Mouse (Mus musculus): Measurements from ENCODE around the gene Sncg. TPM values are rescaled to one million over a fixed set of nuclear protein-coding genes. Genes with fewer than 3 reads are reported as not detected.

Sncg gene
- polyA plus RNA-seq, 1 experiment = not detected

- no peaks in the 10 kb centered on the region; the same call in 1 of the 2 replicates for H3K4me1 ChIP-seq (ENCODE audit: control insufficient read depth, insufficient read depth, low read length)
- H3K27ac ChIP-seq (ENCODE audit: control insufficient read depth, insufficient read depth, low read depth, low read length, poor library complexity) = no peak overlapping the region
- WGBS = 85% methylated on average over 5 of the region's 5 CpGs
- no peak overlapping the region for H3K4me3 ChIP-seq (replicated peaks; ENCODE audit: control insufficient read depth, low read depth, low read length)
- no peak for TF ChIP-seq CTCF (IDR thresholded peaks at IDR 0.05; ENCODE audit: control insufficient read depth, insufficient read depth, low read length)
- no peak for TF ChIP-seq POLR2A (IDR thresholded peaks at IDR 0.05; ENCODE audit: borderline replicate concordance, control insufficient read depth, low read depth, low read length)
Observed at GRCm38 (mm10) chr14:34344361-34344760, 30.2 kb downstream of the Sncg start.

- WGBS = 32% methylated on average over 4 of the region's 4 CpGs
- TF ChIP-seq CTCF (IDR thresholded peaks at IDR 0.05; ENCODE audit: control insufficient read depth, insufficient read depth, low read length) (no peak), POLR2A (IDR thresholded peaks at IDR 0.05; ENCODE audit: borderline replicate concordance, control insufficient read depth, low read depth, low read length) (no peak)
- H3K4me1 ChIP-seq (ENCODE audit: control insufficient read depth, insufficient read depth, low read length) = no peaks in the 10 kb centered on the region; the same call in 1 of the 2 replicates
- H3K4me3 ChIP-seq (replicated peaks; ENCODE audit: control insufficient read depth, low read depth, low read length) = no peak overlapping the region
- no peak overlapping the region for H3K27ac ChIP-seq (ENCODE audit: control insufficient read depth, insufficient read depth, low read depth, low read length, poor library complexity)
Observed at GRCm38 (mm10) chr14:34343078-34343477, 31.5 kb downstream of the Sncg start.

GRCm38 (mm10) chr14:34341993-34342392 lies 32.6 kb downstream of the Sncg start:
- Histone ChIP-seq H3K27ac (ENCODE audit: control insufficient read depth, insufficient read depth, low read depth, low read length, poor library complexity) (no peak overlapping the region), H3K4me1 (ENCODE audit: control insufficient read depth, insufficient read depth, low read length) (no peaks in the 10 kb centered on the region; the same call in 1 of the 2 replicates), H3K4me3 (replicated peaks; ENCODE audit: control insufficient read depth, low read depth, low read length) (no peak overlapping the region)
- 77% methylated on average over 4 of the region's 4 CpGs for WGBS
- no peak for TF ChIP-seq POLR2A (IDR thresholded peaks at IDR 0.05; ENCODE audit: borderline replicate concordance, control insufficient read depth, low read depth, low read length)
- no peak for TF ChIP-seq CTCF (IDR thresholded peaks at IDR 0.05; ENCODE audit: control insufficient read depth, insufficient read depth, low read length)

GRCm38 (mm10) chr14:34339446-34339845 lies 35.1 kb downstream of the Sncg start:
- no peak for TF ChIP-seq CTCF (IDR thresholded peaks at IDR 0.05; ENCODE audit: control insufficient read depth, insufficient read depth, low read length)
- Histone ChIP-seq H3K27ac (ENCODE audit: control insufficient read depth, insufficient read depth, low read depth, low read length, poor library complexity) (no peak overlapping the region), H3K4me1 (ENCODE audit: control insufficient read depth, insufficient read depth, low read length) (no peaks in the 10 kb centered on the region; the same call in 1 of the 2 replicates), H3K4me3 (replicated peaks; ENCODE audit: control insufficient read depth, low read depth, low read length) (no peak overlapping the region)
- WGBS = 77% methylated on average over 1 of the region's 1 CpGs

GRCm38 (mm10) chr14:34332476-34332875 lies 42.1 kb downstream of the Sncg start:
- TF ChIP-seq CTCF (IDR thresholded peaks at IDR 0.05; ENCODE audit: control insufficient read depth, insufficient read depth, low read length) (no peak), POLR2A (IDR thresholded peaks at IDR 0.05; ENCODE audit: borderline replicate concordance, control insufficient read depth, low read depth, low read length) (no peak)
- H3K4me3 ChIP-seq (replicated peaks; ENCODE audit: control insufficient read depth, low read depth, low read length) = no peak overlapping the region

GRCm38 (mm10) chr14:34331886-34332285 lies 42.7 kb downstream of the Sncg start:
- Histone ChIP-seq H3K4me1 (ENCODE audit: control insufficient read depth, insufficient read depth, low read length) (no peaks in the 10 kb centered on the region), H3K27ac (ENCODE audit: control insufficient read depth, insufficient read depth, low read depth, low read length, poor library complexity) (no peak overlapping the region), H3K4me3 (replicated peaks; ENCODE audit: control insufficient read depth, low read depth, low read length) (no peak overlapping the region)
- no peak for TF ChIP-seq POLR2A (IDR thresholded peaks at IDR 0.05; ENCODE audit: borderline replicate concordance, control insufficient read depth, low read depth, low read length)
- no peak for TF ChIP-seq CTCF (IDR thresholded peaks at IDR 0.05; ENCODE audit: control insufficient read depth, insufficient read depth, low read length)
- 80% methylated on average over 3 of the region's 3 CpGs for WGBS

More at GRCm38 (mm10) chr14:34332476-34332875, 42.1 kb downstream of the Sncg start:
- 87% methylated on average over 5 of the region's 5 CpGs for WGBS
- Histone ChIP-seq H3K4me1 (ENCODE audit: control insufficient read depth, insufficient read depth, low read length) (no peaks in the 10 kb centered on the region), H3K27ac (ENCODE audit: control insufficient read depth, insufficient read depth, low read depth, low read length, poor library complexity) (no peak overlapping the region)

GRCm38 (mm10) chr14:34330657-34331158 lies 43.9 kb downstream of the Sncg start:
- Histone ChIP-seq H3K27ac (ENCODE audit: control insufficient read depth, insufficient read depth, low read depth, low read length, poor library complexity) (no peak overlapping the region), H3K4me1 (ENCODE audit: control insufficient read depth, insufficient read depth, low read length) (no peaks in the 10 kb centered on the region), H3K4me3 (replicated peaks; ENCODE audit: control insufficient read depth, low read depth, low read length) (no peak overlapping the region)
- 91% methylated on average over 9 of the region's 9 CpGs for WGBS
- TF ChIP-seq CTCF (IDR thresholded peaks at IDR 0.05; ENCODE audit: control insufficient read depth, insufficient read depth, low read length) (no peak), POLR2A (IDR thresholded peaks at IDR 0.05; ENCODE audit: borderline replicate concordance, control insufficient read depth, low read depth, low read length) (no peak)

GRCm38 (mm10) chr14:34327618-34328017 lies 47.0 kb downstream of the Sncg start:
- TF ChIP-seq CTCF (IDR thresholded peaks at IDR 0.05; ENCODE audit: control insufficient read depth, insufficient read depth, low read length) = no peak
- TF ChIP-seq POLR2A (IDR thresholded peaks at IDR 0.05; ENCODE audit: borderline replicate concordance, control insufficient read depth, low read depth, low read length) = no peak
- H3K4me1 ChIP-seq (ENCODE audit: control insufficient read depth, insufficient read depth, low read length) = no peaks in the 10 kb centered on the region
- H3K27ac ChIP-seq (ENCODE audit: control insufficient read depth, insufficient read depth, low read depth, low read length, poor library complexity) = no peak overlapping the region
- H3K4me3 ChIP-seq (replicated peaks; ENCODE audit: control insufficient read depth, low read depth, low read length) = no peak overlapping the region
- WGBS = 30% methylated on average over 1 of the region's 1 CpGs

- Histone ChIP-seq H3K27ac (ENCODE audit: control insufficient read depth, insufficient read depth, low read depth, low read length, poor library complexity) (no peak overlapping the region), H3K4me1 (ENCODE audit: control insufficient read depth, insufficient read depth, low read length) (no peaks in the 10 kb centered on the region), H3K4me3 (replicated peaks; ENCODE audit: control insufficient read depth, low read depth, low read length) (no peak overlapping the region)
- 62% methylated on average over 3 of the region's 3 CpGs for WGBS
- TF ChIP-seq CTCF (IDR thresholded peaks at IDR 0.05; ENCODE audit: control insufficient read depth, insufficient read depth, low read length) (no peak), POLR2A (IDR thresholded peaks at IDR 0.05; ENCODE audit: borderline replicate concordance, control insufficient read depth, low read depth, low read length) (no peak)
Observed at GRCm38 (mm10) chr14:34326606-34327005, 48.0 kb downstream of the Sncg start.
